Mouse (Mus musculus) urinary bladder, postnatal 10 days (tissue): Measurements from ENCODE around the gene Panx3.

Source experiments
- DNase-seq: peaks from one replicate; pipeline ENCODE4 v3.0.0; 2022; ENCODE audit warnings: low spot score

The Panx3 gene

GRCm38 (mm10) chr9:37632305-37632704 is 36.7 kb downstream of the Panx3 start:
- no peak for DNase-seq

GRCm38 (mm10) chr9:37629941-37630340 is 39.1 kb downstream of the Panx3 start:
- DNase-seq = no peak

GRCm38 (mm10) chr9:37628581-37628980 is 40.5 kb downstream of the Panx3 start:
- no peak for DNase-seq

- DNase-seq = no peak
Observed at GRCm38 (mm10) chr9:37627263-37627662, 41.8 kb downstream of the Panx3 start.

GRCm38 (mm10) chr9:37626103-37626567 is 42.9 kb downstream of the Panx3 start:
- DNase-seq = no peak

GRCm38 (mm10) chr9:37625641-37626040 is 43.4 kb downstream of the Panx3 start:
- DNase-seq = no peak

GRCm38 (mm10) chr9:37625129-37625528 is 43.9 kb downstream of the Panx3 start:
- no peak for DNase-seq

GRCm38 (mm10) chr9:37624502-37624901 is 44.5 kb downstream of the Panx3 start:
- no peak for DNase-seq

GRCm38 (mm10) chr9:37623981-37624380 is 45.1 kb downstream of the Panx3 start:
- DNase-seq = no peak

GRCm38 (mm10) chr9:37621290-37621689 is 47.7 kb downstream of the Panx3 start:
- no peak for DNase-seq

GRCm38 (mm10) chr9:37616770-37617169 is 52.3 kb downstream of the Panx3 start:
- DNase-seq = no peak

- DNase-seq = no peak
Observed at GRCm38 (mm10) chr9:37615220-37615619, 53.8 kb downstream of the Panx3 start.

- no peak for DNase-seq
Observed at GRCm38 (mm10) chr9:37614316-37614715, 54.7 kb downstream of the Panx3 start.

- DNase-seq = no peak
Observed at GRCm38 (mm10) chr9:37613911-37614280, 55.1 kb downstream of the Panx3 start.

- peak; percentile 60 for DNase-seq
Observed at GRCm38 (mm10) chr9:37613182-37613910, 55.7 kb downstream of the Panx3 start, which contains the start of gene Spa17. Spa17 (minus strand) TSS chr9:37613722.
